Mouse (Mus musculus) small intestine, adult 2 months (tissue): Measurements from ENCODE around the gene Thbs3.

ENCODE experiments used
- CTCF ChIP-seq: fragments of 200-500 bp; IDR thresholded peaks from 2 replicates; pipeline ENCODE4 v1.5.1; 2012; ENCODE audit warnings: low read depth, mild to moderate bottlenecking, control low read depth, inconsistent platforms, low read length, moderate library complexity, mixed read lengths; ENCODE audit not compliant: insufficient replicate concordance, insufficient read length; ENCODE audit errors: extremely low read depth
- POLR2A ChIP-seq: fragments of 200-500 bp; IDR thresholded peaks from 2 replicates; pipeline ENCODE4 v1.6.1; 2012; ENCODE audit warnings: low read depth, mild to moderate bottlenecking, control low read depth, inconsistent platforms, low read length, moderate library complexity

DNA sequence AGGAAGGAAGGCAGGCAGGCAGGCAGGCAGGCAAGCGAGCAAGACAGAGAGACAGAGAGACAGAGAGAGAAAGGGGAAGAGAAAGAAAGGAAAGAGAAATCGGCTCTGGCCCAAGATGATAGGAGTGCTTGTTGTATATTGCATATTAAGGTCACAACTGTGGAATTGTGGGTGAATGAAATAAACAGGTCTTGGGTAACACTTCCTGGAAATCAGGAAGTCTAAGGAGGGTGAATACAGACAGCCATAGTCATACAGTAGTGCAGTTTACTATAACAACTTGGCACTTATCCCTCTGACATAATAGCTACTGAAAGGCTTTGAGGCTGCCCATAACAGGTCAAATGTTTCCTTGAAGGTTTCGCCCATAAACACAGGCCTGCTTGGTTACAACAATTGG lies 15.1 kb upstream of the Thbs3 start:
- no peak for TF ChIP-seq CTCF
- TF ChIP-seq POLR2A: no peak
